Mouse (Mus musculus) adipocyte (in vitro differentiated cells): ENCODE results near the gene Lrp6.
A peak's percentile ranks its signal among the peaks of the same experiment; 100 is the strongest.

Source experiments
- DNase-seq: peaks from one replicate; pipeline ENCODE4 v3.0.0-alpha.2; 2016; ENCODE audit warnings: low spot score

Gene Lrp6

GRCm38 (mm10) chr6:134529340-134529739 is 37.4 kb downstream of the Lrp6 start:
- no peak for DNase-seq

- DNase-seq: no peak
Observed at GRCm38 (mm10) chr6:134528396-134528795, 38.4 kb downstream of the Lrp6 start.

GRCm38 (mm10) chr6:134527596-134528128 is 39.1 kb downstream of the Lrp6 start:
- no peak for DNase-seq

- DNase-seq: no peak
Observed at GRCm38 (mm10) chr6:134526821-134527595, 39.8 kb downstream of the Lrp6 start.

- no peak for DNase-seq
Observed at GRCm38 (mm10) chr6:134526275-134526674, 40.5 kb downstream of the Lrp6 start.

GRCm38 (mm10) chr6:134521411-134521810 is 45.4 kb downstream of the Lrp6 start:
- DNase-seq: no peak

- no peak for DNase-seq
Observed at GRCm38 (mm10) chr6:134520821-134521220, 45.9 kb downstream of the Lrp6 start.

GRCm38 (mm10) chr6:134518450-134518849 is 48.3 kb downstream of the Lrp6 start:
- peak; percentile 55 for DNase-seq

- DNase-seq: no peak
Observed at GRCm38 (mm10) chr6:134517141-134517540, 49.6 kb downstream of the Lrp6 start.

GRCm38 (mm10) chr6:134515416-134515815 is 51.3 kb downstream of the Lrp6 start:
- DNase-seq: peak; percentile 53

GRCm38 (mm10) chr6:134513896-134514510 is 52.8 kb downstream of the Lrp6 start:
- DNase-seq: peak; percentile 93

- peak; percentile 26 for DNase-seq
Observed at GRCm38 (mm10) chr6:134513011-134513410, 53.8 kb downstream of the Lrp6 start.

GRCm38 (mm10) chr6:134512478-134512877 is 54.3 kb downstream of the Lrp6 start:
- DNase-seq: no peak

GRCm38 (mm10) chr6:134511118-134511517 is 55.6 kb downstream of the Lrp6 start:
- no peak for DNase-seq

- DNase-seq: no peak
Observed at GRCm38 (mm10) chr6:134510280-134510679, 56.5 kb downstream of the Lrp6 start.

- peak; percentile 27 for DNase-seq
Observed at GRCm38 (mm10) chr6:134509731-134510226, 57.0 kb downstream of the Lrp6 start.

GRCm38 (mm10) chr6:134504866-134505265 is 61.9 kb downstream of the Lrp6 start:
- no peak for DNase-seq

GRCm38 (mm10) chr6:134502335-134502734 is 64.4 kb downstream of the Lrp6 start:
- no peak for DNase-seq

- no peak for DNase-seq
Observed at GRCm38 (mm10) chr6:134500381-134501162, 66.2 kb downstream of the Lrp6 start.

- DNase-seq: no peak
Observed at GRCm38 (mm10) chr6:134499089-134499488, 67.7 kb downstream of the Lrp6 start.

GRCm38 (mm10) chr6:134498518-134498917 is 68.2 kb downstream of the Lrp6 start:
- DNase-seq: no peak
